Mouse (Mus musculus) stomach, embryonic 16.5 days (tissue): ENCODE measurements around the gene Ctse. TPM values are rescaled to one million over a fixed set of nuclear protein-coding genes. Genes with fewer than 3 reads are reported as not detected.

Experiments used
- ATAC-seq: fragments of 200-750 bp; cut with Nextera tagmentation; 2 replicates; pipeline ENCODE4 v1.8.0; 2017; ENCODE audit warnings: moderate number of reproducible peaks, moderate TSS enrichment; ENCODE audit not compliant: insufficient read depth, low FRiP score
- H3K27ac ChIP-seq: fragments of 300-500 bp; sonication (generic); 2 replicates; pipeline ENCODE4 v1.5.1; 2014; ENCODE audit warnings: low read length
- H3K27me3 ChIP-seq: fragments of 300-500 bp; sonication (generic); 2 replicates; pipeline ENCODE4 v1.6.1; 2014; ENCODE audit warnings: low read length, control low read depth, mixed read lengths; ENCODE audit not compliant: control insufficient read depth, insufficient read depth
- H3K36me3 ChIP-seq: fragments of 300-500 bp; sonication (generic); 2 replicates; pipeline ENCODE4 v1.6.1; 2014; ENCODE audit warnings: low read length; ENCODE audit not compliant: control insufficient read depth, insufficient read depth
- H3K4me1 ChIP-seq: fragments of 300-500 bp; sonication (generic); 2 replicates; pipeline ENCODE4 v1.6.1; 2014; ENCODE audit warnings: low read length, control low read depth, mixed read lengths; ENCODE audit not compliant: control insufficient read depth, insufficient read depth
- H3K4me2 ChIP-seq: fragments of 300-500 bp; sonication (generic); 2 replicates; pipeline ENCODE4 v1.6.1; 2014; ENCODE audit warnings: low read depth, low read length, mixed read lengths
- H3K4me3 ChIP-seq: fragments of 300-500 bp; sonication (generic); replicated peaks from 2 replicates; pipeline ENCODE4 v1.5.1; 2014; ENCODE audit warnings: mild to moderate bottlenecking, low read length
- H3K9ac ChIP-seq: fragments of 300-500 bp; sonication (generic); 2 replicates; pipeline ENCODE4 v1.6.1; 2014; ENCODE audit warnings: low read length
- H3K9me3 ChIP-seq: fragments of 300-500 bp; sonication (generic); replicated peaks from 2 replicates; pipeline ENCODE4 v1.6.1; 2016; ENCODE audit warnings: low read length, control low read depth; ENCODE audit not compliant: control insufficient read depth
- WGBS: fragments of 180-500 bp; shearing (Covaris S2); extraction: QIAGEN DNeasy Blood & Tissue Kit; methylation state at CpG from one replicate; pipeline ENCODE4 v1.1.7; 2014; 5-methylcytosine and 5-hydroxymethylcytosine counted together
- polyA plus RNA-seq: library from polyadenylated mRNA; unstranded; fragments of >200 nt; fragmentation: Nextera tagmentation; extraction: Ambion mirVana; gene quantifications from 2 replicates; pipeline ENCODE4 v1.2.1, GENCODE M21; 2015

The Ctse gene
- polyA plus RNA-seq, 1 experiment from 2014 or later = 134 TPM

DNA sequence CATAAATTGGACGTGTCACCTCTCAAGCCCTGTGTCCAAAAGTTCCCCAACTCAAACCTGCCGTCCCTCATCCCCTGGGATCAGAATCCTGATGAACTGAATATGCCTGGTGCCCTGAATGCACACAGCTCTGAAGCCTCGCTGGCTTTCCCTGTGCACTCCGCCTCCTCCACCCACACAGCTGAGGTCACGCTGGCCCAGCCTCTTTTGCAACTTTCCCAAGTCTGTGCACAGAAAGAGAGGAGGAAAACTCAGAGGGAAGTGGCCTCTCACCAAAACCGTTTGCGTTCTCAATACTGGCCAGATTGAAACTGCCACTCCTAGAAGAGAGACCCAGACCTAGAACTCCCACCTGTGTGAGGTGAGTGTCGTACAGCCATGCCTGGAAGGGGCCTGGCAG, 50.4 kb downstream of the Ctse start, which contains the start of gene Rab7b:
Gene Rab7b (plus strand): TSS at position 221 of the 400 bp plus-strand sequence.
- peak; percentile 53; the same call in 1 of the 2 replicates for ATAC-seq
- peak within 1 kb of the TSS; percentile 3 for H3K4me3 ChIP-seq
- H3K27me3 ChIP-seq = no peaks in the 10 kb centered on the region
- H3K4me1 ChIP-seq = peaks cover 12% of the 10 kb centered on the region
- H3K27ac ChIP-seq = peak within 1 kb of the TSS; percentile 72; the same call in 1 of the 2 replicates
- H3K4me2 ChIP-seq = peak within 1 kb of the TSS; percentile 28
- no peaks in the 10 kb centered on the region for H3K9me3 ChIP-seq
- H3K36me3 ChIP-seq = no peaks in the 10 kb centered on the region
- 41% methylated on average over 8 of the region's 8 CpGs for WGBS
- H3K9ac ChIP-seq = peak within 1 kb of the TSS; percentile 32; the same call in 1 of the 2 replicates

DNA sequence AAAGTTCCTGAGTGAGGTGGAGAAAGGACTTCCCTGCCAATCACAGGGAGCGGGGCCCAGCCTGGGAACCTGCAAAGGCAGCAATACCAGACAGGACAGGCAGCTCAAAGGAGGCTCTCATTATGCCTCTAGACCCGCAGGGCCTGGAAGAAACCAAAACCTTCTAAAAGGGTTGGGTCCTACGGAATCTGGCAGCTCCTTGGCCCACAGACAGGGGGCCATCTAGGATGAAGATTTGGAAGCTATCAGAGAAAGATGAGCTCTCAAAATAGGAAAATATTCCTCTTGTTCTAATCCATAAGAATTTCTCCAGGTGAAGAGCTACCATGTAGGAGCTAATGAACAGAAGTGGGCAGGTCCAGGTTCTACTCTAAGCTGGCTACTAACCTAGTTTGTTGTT, 50.9 kb downstream of the Ctse start:
- Histone ChIP-seq H3K27me3 (no peaks in the 10 kb centered on the region), H3K36me3 (no peaks in the 10 kb centered on the region), H3K9me3 (no peaks in the 10 kb centered on the region), H3K4me1 (peaks cover 12% of the 10 kb centered on the region), H3K9ac (peak overlapping the region; percentile 32; the same call in 1 of the 2 replicates), H3K27ac (peak overlapping the region; percentile 72; the same call in 1 of the 2 replicates), H3K4me3 (peak overlapping the region; percentile 3), H3K4me2 (peak overlapping the region; percentile 28; the same call in 1 of the 2 replicates)
- 79% methylated on average over 3 of the region's 3 CpGs for WGBS
- ATAC-seq = no peak

DNA sequence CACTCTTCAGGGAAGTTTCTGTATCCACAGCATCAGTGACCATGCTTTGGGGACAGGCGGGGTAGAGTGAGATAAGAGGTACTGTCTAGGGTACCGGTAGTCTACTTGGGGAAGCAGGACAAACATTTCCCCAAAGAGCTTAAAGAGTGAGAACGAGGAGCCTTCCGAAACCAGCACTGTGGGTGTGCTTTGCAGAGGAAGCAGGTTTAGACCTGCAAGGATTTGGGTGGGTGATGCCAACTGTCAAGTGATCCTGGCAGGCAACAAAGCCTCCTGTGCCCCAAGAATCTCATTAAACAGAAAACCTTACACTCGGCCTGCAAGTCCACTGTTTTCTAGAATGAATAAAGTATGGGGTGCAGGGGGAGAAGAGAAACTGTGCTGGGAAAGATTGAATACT, 51.8 kb downstream of the Ctse start:
- Histone ChIP-seq H3K4me2 (peak overlapping the region; percentile 28), H3K4me3 (no peak overlapping the region; the same call in 1 of the 2 replicates), H3K9ac (peak overlapping the region; percentile 28; the same call in 1 of the 2 replicates), H3K36me3 (no peaks in the 10 kb centered on the region), H3K27ac (peak overlapping the region; percentile 72), H3K4me1 (peaks cover 12% of the 10 kb centered on the region), H3K27me3 (no peaks in the 10 kb centered on the region), H3K9me3 (no peaks in the 10 kb centered on the region)
- ATAC-seq = no peak
- 80% methylated on average over 5 of the region's 5 CpGs for WGBS

DNA sequence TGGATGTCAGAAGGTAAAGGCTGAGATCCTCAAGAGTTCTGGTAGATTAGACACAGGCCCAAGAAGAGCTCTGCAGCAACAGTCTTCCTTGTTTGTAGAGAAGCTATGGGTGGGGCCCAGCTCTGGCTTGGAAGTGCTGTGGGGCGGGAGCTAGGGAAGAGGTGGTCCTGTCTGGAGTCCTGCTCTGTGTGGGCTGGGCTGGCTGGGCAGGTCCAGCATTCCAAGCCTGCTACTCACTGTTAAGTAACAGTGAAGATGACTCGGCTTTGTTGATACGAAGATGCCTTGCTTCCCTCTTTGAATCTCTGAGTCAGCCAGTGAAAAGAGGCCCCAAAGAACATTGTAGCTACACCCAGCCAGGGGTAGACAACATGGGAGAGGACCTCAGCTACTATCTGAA, 52.3 kb downstream of the Ctse start:
- H3K4me2 ChIP-seq = peak overlapping the region; percentile 28; the same call in 1 of the 2 replicates
- H3K27ac ChIP-seq = peak overlapping the region; percentile 72
- 17% methylated on average over 3 of the region's 3 CpGs for WGBS
- H3K36me3 ChIP-seq = no peaks in the 10 kb centered on the region
- H3K27me3 ChIP-seq = no peaks in the 10 kb centered on the region
- no peaks in the 10 kb centered on the region for H3K9me3 ChIP-seq
- no peak overlapping the region; the same call in 1 of the 2 replicates for H3K4me3 ChIP-seq
- H3K9ac ChIP-seq = peak overlapping the region; percentile 28; the same call in 1 of the 2 replicates
- H3K4me1 ChIP-seq = peaks cover 12% of the 10 kb centered on the region
- peak; percentile 90 for ATAC-seq

DNA sequence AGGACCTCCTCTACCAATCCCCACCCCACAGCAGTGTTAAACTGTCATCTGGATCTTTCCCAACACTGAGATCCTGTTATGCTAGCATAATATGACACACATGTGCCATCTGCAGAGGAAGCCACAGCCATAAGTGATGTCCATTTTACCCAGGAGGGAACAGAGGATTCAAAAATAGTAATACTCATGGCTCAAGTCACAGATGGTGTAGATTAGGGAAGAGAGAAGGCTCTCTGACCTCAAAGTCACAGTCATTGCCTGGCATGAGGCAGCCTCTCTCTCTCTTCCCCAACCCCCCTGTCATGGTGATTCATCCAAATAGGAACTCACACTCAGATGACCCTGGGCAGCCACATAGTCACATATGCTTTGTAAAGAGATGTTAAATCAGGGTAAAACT, 53.2 kb downstream of the Ctse start:
- Histone ChIP-seq H3K4me3 (no peak overlapping the region), H3K9me3 (no peaks in the 10 kb centered on the region), H3K27ac (peak overlapping the region; percentile 72; the same call in 1 of the 2 replicates), H3K4me1 (peaks cover 12% of the 10 kb centered on the region), H3K9ac (no peak overlapping the region), H3K27me3 (no peaks in the 10 kb centered on the region), H3K4me2 (no peak overlapping the region), H3K36me3 (no peaks in the 10 kb centered on the region)
- no peak for ATAC-seq

DNA sequence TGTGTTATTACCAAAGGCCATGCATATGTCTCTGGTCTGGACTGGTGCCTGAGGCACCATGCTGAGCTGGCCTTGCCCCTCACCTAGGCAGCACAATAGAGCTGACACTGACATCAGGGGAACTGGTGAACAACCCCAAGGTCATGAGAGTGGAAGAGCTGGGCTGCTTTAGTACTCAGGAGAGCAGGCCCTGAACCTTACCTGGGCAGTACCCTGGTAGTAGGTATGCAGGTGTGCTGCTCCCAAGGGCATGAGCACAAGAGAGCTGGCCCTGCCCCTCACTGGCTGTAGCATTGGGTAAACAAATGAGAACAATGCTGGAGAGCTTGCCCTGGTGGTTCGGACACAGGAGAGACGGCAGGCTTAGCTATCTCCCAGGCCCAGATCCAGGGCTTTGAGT, 57.2 kb downstream of the Ctse start:
- Histone ChIP-seq H3K4me3 (no peak overlapping the region), H3K4me1 (peaks cover 12% of the 10 kb centered on the region), H3K27me3 (no peaks in the 10 kb centered on the region), H3K9ac (no peak overlapping the region), H3K4me2 (no peak overlapping the region), H3K27ac (no peak overlapping the region), H3K9me3 (no peaks in the 10 kb centered on the region), H3K36me3 (no peaks in the 10 kb centered on the region)
- peak; percentile 69 for ATAC-seq
- WGBS = 67% methylated on average over 2 of the region's 2 CpGs

DNA sequence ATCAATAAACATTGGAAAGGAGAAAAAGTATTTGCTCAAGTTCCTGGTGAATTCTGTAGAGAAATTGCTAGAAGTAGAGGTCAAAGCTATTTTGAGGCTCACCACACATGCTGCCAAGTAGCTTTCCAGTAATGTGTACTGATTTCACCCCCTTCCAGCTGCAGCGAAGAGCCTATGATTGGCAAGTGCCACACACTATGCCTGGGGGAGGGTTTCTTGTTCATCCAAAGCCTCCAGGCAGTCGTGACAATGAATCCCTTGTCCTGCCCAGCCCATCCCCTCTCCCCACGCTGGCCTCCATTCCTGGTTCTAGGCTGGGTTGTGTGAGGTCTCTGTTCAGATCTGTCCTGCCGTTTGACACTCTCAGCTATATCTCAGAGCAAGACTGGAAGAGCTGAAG, 58.2 kb downstream of the Ctse start:
- Histone ChIP-seq H3K4me1 (peaks cover 2% of the 10 kb centered on the region; the same call in 1 of the 2 replicates), H3K27me3 (no peaks in the 10 kb centered on the region), H3K27ac (no peak overlapping the region), H3K9me3 (no peaks in the 10 kb centered on the region), H3K4me2 (no peak overlapping the region), H3K9ac (no peak overlapping the region), H3K36me3 (no peaks in the 10 kb centered on the region), H3K4me3 (no peak overlapping the region)
- 54% methylated on average over 4 of the region's 4 CpGs for WGBS
- ATAC-seq = no peak

DNA sequence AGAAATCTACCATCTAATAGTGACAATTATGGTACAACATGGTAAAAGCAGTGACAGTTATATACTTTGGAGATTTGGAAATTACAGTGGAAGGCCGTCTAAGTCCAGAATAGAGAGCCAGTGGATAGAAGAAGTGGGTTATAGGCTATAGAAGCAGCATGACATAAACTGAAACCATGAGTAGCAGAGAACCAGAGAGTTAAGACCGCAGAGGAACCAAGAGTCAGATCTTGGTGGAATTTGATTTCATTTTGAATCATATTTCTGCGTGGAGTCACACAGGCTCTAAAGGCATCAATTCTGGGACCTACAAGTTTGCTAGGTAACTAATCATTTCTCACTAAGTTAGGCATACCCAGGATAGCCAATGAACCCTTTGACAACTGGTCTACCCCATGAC, 60.7 kb downstream of the Ctse start:
- Histone ChIP-seq H3K9ac (no peak overlapping the region), H3K9me3 (no peaks in the 10 kb centered on the region), H3K27ac (no peak overlapping the region), H3K4me2 (no peak overlapping the region), H3K4me3 (no peak overlapping the region), H3K27me3 (no peaks in the 10 kb centered on the region), H3K36me3 (no peaks in the 10 kb centered on the region), H3K4me1 (no peaks in the 10 kb centered on the region)
- no peak for ATAC-seq
- 85% methylated on average over 3 of the region's 3 CpGs for WGBS

DNA sequence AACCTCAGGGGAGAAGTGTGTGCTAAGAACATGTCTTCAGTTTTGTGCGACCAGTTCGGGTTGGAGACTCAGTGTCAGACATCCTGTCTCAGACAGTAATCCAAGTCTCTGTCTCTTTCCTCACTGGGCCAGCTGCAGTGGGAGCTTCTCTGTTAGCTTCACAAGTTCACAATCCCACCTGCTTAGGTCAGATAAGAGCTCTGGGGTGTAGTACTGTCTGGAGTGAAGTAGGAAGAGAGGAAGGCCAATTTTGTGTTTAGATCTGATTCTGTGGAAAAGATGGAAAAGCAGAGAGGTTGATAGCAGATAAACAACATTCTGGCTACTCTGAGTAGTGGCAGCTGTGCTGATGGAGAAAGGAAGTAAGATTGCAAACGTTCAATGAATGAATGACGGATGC, 61.5 kb downstream of the Ctse start:
- H3K27ac ChIP-seq = no peak overlapping the region
- H3K36me3 ChIP-seq = no peaks in the 10 kb centered on the region
- 58% methylated on average over 4 of the region's 4 CpGs for WGBS
- H3K27me3 ChIP-seq = no peaks in the 10 kb centered on the region
- no peaks in the 10 kb centered on the region for H3K9me3 ChIP-seq
- ATAC-seq = no peak
- no peaks in the 10 kb centered on the region for H3K4me1 ChIP-seq
- no peak overlapping the region for H3K4me2 ChIP-seq
- no peak overlapping the region for H3K9ac ChIP-seq
- H3K4me3 ChIP-seq = no peak overlapping the region
